Mouse (Mus musculus): ENCODE data around the gene Map4k1. TPM values are rescaled to one million over a fixed set of nuclear protein-coding genes. Genes with fewer than 3 reads are reported as not detected.

The Map4k1 gene
- total and polyA plus RNA-seq, 2 experiments from 2014 or later: 1.4 TPM; not detected in 1

DNA sequence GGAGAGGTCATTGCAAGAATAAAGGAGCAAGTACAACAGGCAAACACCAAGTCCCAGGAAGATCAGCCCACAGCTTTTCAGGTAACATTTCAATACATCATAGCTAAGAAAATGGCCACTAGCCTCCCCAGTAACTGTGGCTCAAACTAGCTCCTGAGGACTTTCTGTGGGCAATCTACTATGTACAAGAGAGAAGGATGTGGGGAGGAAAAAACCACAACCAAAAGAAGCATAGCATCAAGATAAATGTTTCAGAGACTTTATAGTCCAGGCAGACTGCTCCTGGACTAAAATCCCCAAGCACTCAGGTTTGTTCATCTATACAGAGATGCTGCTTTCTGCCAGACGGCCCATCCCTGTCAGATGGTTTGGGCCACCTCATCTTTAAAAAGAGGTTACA is 25.6 kb upstream of the Map4k1 start:
- ATAC-seq (ENCODE audit: insufficient read depth, low read depth): no peak
- Histone ChIP-seq H3K9ac (replicated peaks; ENCODE audit: low read depth, low read length) (no peak overlapping the region), H3K4me1 (ENCODE audit: control insufficient read depth, insufficient read depth) (peaks cover 81% of the 10 kb centered on the region), H3K4me2 (ENCODE audit: low read depth, low read length) (no peak overlapping the region), H3K36me3 (replicated peaks; ENCODE audit: control insufficient read depth, insufficient read depth, low read length) (no peaks in the 10 kb centered on the region), H3K27me3 (ENCODE audit: control insufficient read depth, insufficient read depth, low read length) (no peaks in the 10 kb centered on the region), H3K9me3 (replicated peaks; ENCODE audit: control insufficient read depth, low read length) (no peaks in the 10 kb centered on the region), H3K4me3 (ENCODE audit: low read depth, low read length) (no peak overlapping the region), H3K27ac (ENCODE audit: low read depth) (peak overlapping the region; percentile 89)
- TF ChIP-seq CTCF (IDR thresholded peaks at IDR 0.05; ENCODE audit: low read depth) (no peak), EP300 (IDR thresholded peaks at IDR 0.05; ENCODE audit: low read depth) (no peak)
- 72% methylated on average over 1 of the region's 1 CpGs for WGBS
- no peak for DNase-seq (ENCODE audit: low spot score)

DNA sequence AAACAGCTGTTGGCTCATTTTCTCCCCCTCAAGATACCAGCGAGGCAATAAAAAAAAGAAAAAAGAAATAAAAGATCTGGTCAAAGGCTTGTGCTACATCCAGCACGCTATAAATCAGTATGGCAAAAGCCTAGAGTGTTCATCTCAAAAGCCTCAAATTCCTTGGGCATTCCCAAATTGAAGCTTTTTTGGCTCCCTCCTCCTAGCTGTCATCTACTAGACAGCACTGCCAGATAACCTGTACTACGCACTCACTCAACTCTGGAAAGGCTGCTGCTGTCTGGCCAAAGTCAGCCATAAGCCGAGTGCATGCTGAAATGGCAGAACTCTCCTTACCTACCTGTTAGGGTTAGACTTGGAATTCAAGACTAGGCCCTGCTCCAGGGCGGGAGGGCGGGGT is 24.6 kb upstream of the Map4k1 start:
- Histone ChIP-seq H3K4me1 (ENCODE audit: control insufficient read depth, insufficient read depth) (peaks cover 70% of the 10 kb centered on the region), H3K9me3 (replicated peaks; ENCODE audit: control insufficient read depth, low read length) (no peaks in the 10 kb centered on the region), H3K9ac (replicated peaks; ENCODE audit: low read depth, low read length) (no peak overlapping the region), H3K27me3 (ENCODE audit: control insufficient read depth, insufficient read depth, low read length) (no peaks in the 10 kb centered on the region), H3K4me2 (ENCODE audit: low read depth, low read length) (peak overlapping the region; percentile 17), H3K36me3 (replicated peaks; ENCODE audit: control insufficient read depth, insufficient read depth, low read length) (no peaks in the 10 kb centered on the region), H3K27ac (ENCODE audit: low read depth) (peak overlapping the region; percentile 89), H3K4me3 (ENCODE audit: low read depth, low read length) (no peak overlapping the region)
- peak; percentile 35 for DNase-seq (ENCODE audit: low spot score)
- WGBS: 39% methylated on average over 6 of the region's 6 CpGs
- TF ChIP-seq CTCF (IDR thresholded peaks at IDR 0.05; ENCODE audit: low read depth): no peak
- TF ChIP-seq EP300 (IDR thresholded peaks at IDR 0.05; ENCODE audit: low read depth): no peak
- no peak for ATAC-seq (ENCODE audit: insufficient read depth, low read depth)

DNA sequence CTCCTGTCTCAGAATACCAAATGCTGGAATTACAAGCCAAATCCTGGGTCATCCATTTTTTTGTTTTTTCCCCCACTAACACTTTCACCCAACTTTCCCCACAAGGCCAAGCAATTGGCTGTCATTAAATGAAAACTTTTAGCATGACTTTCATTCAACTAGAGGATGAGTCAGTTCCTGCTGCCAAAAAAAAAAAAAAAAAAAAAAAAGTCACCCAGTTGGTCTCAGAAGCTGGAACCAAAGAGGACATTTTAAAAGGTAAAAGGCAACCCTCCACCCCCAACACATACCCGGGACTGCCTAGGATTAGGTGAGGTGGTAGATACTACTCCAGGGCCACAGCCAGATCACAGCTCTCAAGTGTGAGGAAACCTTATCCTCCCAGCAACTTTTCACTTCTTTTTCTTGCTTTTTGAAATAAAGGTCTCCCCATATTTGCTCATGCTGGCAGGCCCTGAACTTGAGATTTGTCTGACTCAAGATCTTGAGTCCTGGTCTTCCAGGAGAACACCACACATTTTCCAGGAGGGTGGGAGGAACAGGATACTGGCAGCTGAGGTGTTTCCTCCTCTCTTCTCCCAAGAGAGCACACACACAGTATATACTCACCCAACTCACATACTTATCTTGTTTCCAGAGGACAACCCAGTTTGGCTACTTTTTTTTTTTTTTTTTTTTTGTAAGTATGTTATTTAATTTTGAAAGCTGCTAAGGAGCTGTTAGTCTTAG is 23.7 kb upstream of the Map4k1 start:
- H3K9ac ChIP-seq (replicated peaks; ENCODE audit: low read depth, low read length): no peak overlapping the region; the same call in 1 of the 2 replicates
- peaks cover 67% of the 10 kb centered on the region for H3K4me1 ChIP-seq (ENCODE audit: control insufficient read depth, insufficient read depth)
- no peak for DNase-seq (ENCODE audit: low spot score)
- ATAC-seq (ENCODE audit: insufficient read depth, low read depth): no peak
- WGBS: 7% methylated on average over 1 of the region's 1 CpGs
- H3K27me3 ChIP-seq (ENCODE audit: control insufficient read depth, insufficient read depth, low read length): no peaks in the 10 kb centered on the region
- H3K36me3 ChIP-seq (replicated peaks; ENCODE audit: control insufficient read depth, insufficient read depth, low read length): no peaks in the 10 kb centered on the region
- TF ChIP-seq CTCF (IDR thresholded peaks at IDR 0.05; ENCODE audit: low read depth) (no peak), EP300 (IDR thresholded peaks at IDR 0.05; ENCODE audit: low read depth) (no peak)
- peak overlapping the region; percentile 94 for H3K4me2 ChIP-seq (ENCODE audit: low read depth, low read length)
- no peaks in the 10 kb centered on the region for H3K9me3 ChIP-seq (replicated peaks; ENCODE audit: control insufficient read depth, low read length)
- peak overlapping the region; percentile 89; the same call in 1 of the 2 replicates for H3K4me3 ChIP-seq (ENCODE audit: low read depth, low read length)
- H3K27ac ChIP-seq (ENCODE audit: low read depth): peak overlapping the region; percentile 89

DNA sequence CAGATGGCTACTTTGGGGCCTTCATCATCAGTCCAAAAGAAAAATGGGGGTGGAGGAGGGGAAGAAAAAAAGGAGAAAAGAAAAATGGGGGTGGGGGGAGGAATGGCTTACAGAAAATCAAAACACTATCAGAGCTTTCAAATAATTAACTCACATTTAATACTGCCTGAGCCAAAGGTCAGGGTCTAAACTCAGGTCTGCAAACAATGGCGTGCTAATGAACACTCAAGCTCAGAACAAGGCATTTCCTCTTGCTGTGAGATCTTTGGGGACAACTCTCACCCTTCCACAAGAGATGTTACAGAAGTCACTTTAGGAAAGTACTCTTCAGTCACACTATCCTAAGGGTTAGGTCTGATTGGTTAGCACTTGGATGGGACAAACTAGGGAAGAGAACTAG is 23.1 kb upstream of the Map4k1 start:
- DNase-seq (ENCODE audit: low spot score) (no peak), ATAC-seq (ENCODE audit: insufficient read depth, low read depth) (no peak)
- peak overlapping the region; percentile 94 for H3K4me2 ChIP-seq (ENCODE audit: low read depth, low read length)
- no peaks in the 10 kb centered on the region for H3K36me3 ChIP-seq (replicated peaks; ENCODE audit: control insufficient read depth, insufficient read depth, low read length)
- peak overlapping the region; percentile 89 for H3K27ac ChIP-seq (ENCODE audit: low read depth)
- no peaks in the 10 kb centered on the region for H3K9me3 ChIP-seq (replicated peaks; ENCODE audit: control insufficient read depth, low read length)
- 41% methylated on average over 1 of the region's 1 CpGs for WGBS
- peaks cover 60% of the 10 kb centered on the region for H3K4me1 ChIP-seq (ENCODE audit: control insufficient read depth, insufficient read depth)
- 0 out of 2 replicates have a peak overlapping the region, but pooled peaks have one; percentile 93 for H3K9ac ChIP-seq (replicated peaks; ENCODE audit: low read depth, low read length)
- no peak for TF ChIP-seq CTCF (IDR thresholded peaks at IDR 0.05; ENCODE audit: low read depth)
- no peak for TF ChIP-seq EP300 (IDR thresholded peaks at IDR 0.05; ENCODE audit: low read depth)
- H3K4me3 ChIP-seq (ENCODE audit: low read depth, low read length): peak overlapping the region; percentile 89
- H3K27me3 ChIP-seq (ENCODE audit: control insufficient read depth, insufficient read depth, low read length): no peaks in the 10 kb centered on the region

DNA sequence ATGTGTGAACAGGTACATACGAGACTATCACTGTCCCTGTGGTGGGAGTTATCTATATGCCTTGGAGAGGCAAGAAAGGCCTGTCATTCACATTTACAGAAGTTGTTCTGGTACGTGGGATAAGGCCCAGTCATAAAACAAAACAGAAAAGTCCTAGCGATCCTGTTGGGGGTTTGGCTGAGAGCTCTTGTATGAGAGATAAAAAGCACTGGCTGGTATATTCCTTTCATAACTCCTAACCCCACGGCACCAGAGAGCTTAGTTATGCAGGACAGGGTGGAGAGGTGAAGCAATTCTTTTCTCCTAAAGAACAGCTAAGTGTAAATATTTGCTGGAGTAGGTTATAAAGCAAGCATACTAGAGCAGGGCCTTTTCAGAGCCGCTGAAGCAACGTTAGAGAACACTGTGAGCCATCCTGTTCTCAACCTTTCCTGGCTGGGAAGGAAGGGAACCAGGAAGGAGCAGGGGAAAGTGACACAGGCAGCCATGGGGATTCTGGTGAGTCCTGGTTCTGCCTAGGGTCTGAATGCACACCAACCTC is 22.3 kb upstream of the Map4k1 start:
- H3K27ac ChIP-seq (ENCODE audit: low read depth): peak overlapping the region; percentile 89
- H3K36me3 ChIP-seq (replicated peaks; ENCODE audit: control insufficient read depth, insufficient read depth, low read length): no peaks in the 10 kb centered on the region
- H3K9ac ChIP-seq (replicated peaks; ENCODE audit: low read depth, low read length): peak overlapping the region; percentile 93
- peaks cover 57% of the 10 kb centered on the region for H3K4me1 ChIP-seq (ENCODE audit: control insufficient read depth, insufficient read depth)
- H3K27me3 ChIP-seq (ENCODE audit: control insufficient read depth, insufficient read depth, low read length): no peaks in the 10 kb centered on the region
- H3K4me3 ChIP-seq (ENCODE audit: low read depth, low read length): peak overlapping the region; percentile 89
- peak overlapping the region; percentile 94 for H3K4me2 ChIP-seq (ENCODE audit: low read depth, low read length)
- 4% methylated on average over 6 of the region's 6 CpGs for WGBS
- H3K9me3 ChIP-seq (replicated peaks; ENCODE audit: control insufficient read depth, low read length): no peaks in the 10 kb centered on the region
- TF ChIP-seq EP300 (IDR thresholded peaks at IDR 0.05; ENCODE audit: low read depth) (no peak), CTCF (IDR thresholded peaks at IDR 0.05; ENCODE audit: low read depth) (no peak)
- DNase-seq (ENCODE audit: low spot score) (no peak), ATAC-seq (ENCODE audit: insufficient read depth, low read depth) (no peak)

Measured in heart, postnatal 0 days (tissue).